Mouse (Mus musculus): ENCODE measurements around the gene Poldip2.
A peak's percentile ranks its signal among the peaks of the same experiment; 100 is the strongest.

Gene Poldip2

GRCm38 (mm10) chr11:78512025-78512957, at the start of gene Poldip2, which contains the start of gene Tmem199:
Gene Poldip2 (plus strand): TSS chr11:78512193.
Gene Tmem199 (minus strand): TSS chr11:78512172.
- DNase-seq, result peak; percentile 92

- DNase-seq, result no peak
Observed at GRCm38 (mm10) chr11:78462669-78463068, 49.3 kb upstream of the Poldip2 start.

DNA sequence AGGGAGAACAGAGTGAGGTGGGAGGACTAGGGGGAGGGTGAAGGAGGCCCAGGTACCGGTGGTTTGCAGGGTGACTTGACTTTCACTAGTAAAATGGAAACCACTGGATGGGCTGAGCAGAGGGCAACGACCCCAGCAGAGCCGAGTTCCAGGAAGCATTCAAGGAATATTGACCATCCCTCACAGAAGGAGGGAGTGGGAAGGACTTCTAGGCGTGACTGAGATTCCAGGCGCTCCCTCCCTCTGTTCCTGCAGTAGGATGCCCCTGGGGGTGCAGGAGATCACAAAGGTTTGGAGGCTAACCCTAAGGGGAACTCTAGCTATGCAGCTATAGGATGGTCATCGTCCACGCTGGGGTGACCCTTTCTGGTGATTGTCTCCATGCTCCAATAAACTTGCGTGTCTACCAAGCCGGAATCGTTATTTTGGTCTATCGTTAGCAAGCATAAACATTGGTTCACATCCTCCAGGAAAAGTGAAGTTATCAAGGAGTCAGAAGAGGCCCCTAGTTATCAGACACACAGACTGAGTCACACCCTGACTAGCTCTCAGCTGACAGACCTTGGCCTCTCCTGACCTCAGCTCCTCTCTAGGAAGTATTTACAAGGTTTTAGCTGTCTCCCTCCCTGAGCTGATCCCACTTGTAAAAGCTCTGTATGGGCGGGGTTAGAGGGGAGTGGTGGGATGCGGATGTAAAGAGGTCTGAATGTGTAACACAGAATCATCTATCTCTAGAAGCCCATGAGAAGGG, 48.5 kb upstream of the Poldip2 start:
- no peak for DNase-seq

DNA sequence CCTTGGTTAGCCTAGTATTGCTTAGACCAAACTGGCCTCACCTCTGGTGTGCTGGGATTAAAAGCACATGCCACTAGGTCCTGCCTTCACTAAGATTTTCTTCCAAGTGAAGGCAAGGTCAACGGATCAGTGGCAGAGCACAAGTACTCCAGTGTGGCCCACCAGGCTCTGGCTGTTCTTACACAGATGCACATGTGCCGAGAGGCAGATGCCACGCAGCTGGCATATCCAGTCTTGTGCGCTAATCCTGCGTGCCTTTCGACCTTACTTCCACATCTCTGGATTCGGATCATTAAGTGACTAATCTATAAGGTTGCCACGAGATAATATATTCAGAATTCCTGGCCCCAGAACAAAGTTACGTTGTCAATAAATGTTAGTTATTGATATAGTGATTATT, 46.9 kb upstream of the Poldip2 start:
- no peak for DNase-seq

DNA sequence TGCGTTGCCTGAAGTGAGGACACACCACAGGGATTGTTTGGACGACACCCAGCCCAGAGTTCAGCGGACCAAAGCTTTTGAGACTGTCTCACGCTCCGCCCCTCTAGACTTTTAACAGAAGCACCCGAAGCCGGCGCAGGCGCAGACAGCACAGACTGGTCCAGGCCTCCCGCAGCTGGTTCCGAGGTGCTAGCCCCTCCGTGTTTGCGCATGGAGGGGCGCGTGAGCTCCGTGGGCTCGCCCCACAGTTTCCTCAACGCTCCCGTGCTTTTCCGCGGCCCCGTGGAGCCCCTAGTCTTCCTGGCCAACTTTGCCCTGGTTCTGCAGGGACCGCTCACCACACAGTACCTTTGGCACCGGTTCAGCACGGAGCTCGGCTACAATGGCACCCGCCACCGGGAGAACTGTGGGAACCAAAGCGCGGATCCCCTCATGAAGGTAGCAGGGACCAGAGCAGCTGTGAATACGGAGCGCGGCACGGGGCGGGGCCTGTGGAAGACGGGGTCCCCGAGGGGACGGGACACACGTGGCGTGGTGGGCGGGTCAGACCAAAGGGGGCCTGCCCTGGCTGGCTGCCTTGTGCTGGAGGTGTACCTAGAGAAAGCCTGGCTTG, 46.3 kb upstream of the Poldip2 start, which contains the start of gene Slc46a1:
TSS of gene Slc46a1 (plus strand) at position 130 of the 613 bp plus-strand sequence.
- DNase-seq, result peak; percentile 84

DNA sequence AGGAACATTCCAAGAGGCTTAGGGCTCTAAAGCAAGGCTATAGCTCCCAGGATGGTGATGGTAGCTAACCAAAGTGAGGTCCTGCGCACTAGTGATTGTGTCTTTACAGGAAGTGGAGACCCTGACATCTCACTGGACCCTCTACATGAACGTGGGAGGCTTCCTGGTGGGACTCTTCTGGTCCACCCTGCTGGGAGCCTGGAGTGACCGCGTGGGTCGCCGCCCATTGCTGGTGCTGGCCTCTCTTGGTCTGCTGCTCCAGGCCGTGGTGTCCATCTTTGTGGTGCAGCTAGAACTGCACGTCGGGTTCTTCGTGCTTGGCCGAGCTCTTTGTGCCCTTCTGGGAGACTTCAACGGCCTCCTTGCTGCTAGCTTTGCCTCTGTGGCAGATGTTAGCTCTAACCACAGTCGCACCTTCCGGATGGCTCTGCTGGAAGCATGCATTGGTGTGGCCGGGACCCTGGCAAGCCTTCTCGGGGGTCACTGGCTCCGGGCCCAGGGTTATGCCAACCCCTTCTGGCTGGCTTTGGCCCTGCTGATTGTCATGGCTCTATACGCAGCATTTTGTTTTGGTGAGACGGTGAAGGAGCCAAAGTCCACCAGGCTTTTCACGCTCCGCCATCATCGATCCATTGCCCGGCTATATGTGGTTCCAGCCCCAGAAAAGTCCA, 45.6 kb upstream of the Poldip2 start:
- no peak for DNase-seq

GRCm38 (mm10) chr11:78467515-78467914, 44.5 kb upstream of the Poldip2 start:
- no peak for DNase-seq

DNA sequence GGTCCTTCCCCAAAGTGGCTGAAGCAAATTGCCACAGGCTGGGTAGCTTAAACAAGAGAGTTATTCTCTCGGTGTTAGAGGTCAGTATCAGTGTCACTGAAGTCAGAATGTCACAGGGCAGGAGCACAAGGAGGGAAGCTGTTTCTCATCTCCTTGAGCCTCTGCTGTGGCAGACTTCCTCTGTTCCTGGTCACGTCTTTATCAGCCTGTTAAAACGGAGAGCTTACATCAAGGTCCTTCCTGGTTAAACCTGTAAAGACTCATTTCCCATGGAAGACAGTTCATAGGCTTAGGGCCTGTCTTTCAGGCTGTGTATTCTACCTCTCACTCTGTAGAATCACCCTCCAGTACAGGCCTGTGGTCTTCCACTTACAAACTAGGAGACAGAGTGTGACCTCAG, 44.1 kb upstream of the Poldip2 start:
- no peak for DNase-seq

GRCm38 (mm10) chr11:78471326-78472103, 40.5 kb upstream of the Poldip2 start:
- DNase-seq, result no peak

- no peak for DNase-seq
Observed at GRCm38 (mm10) chr11:78475289-78475688, 36.7 kb upstream of the Poldip2 start.

- DNase-seq, result no peak
Observed at GRCm38 (mm10) chr11:78483639-78484038, 28.4 kb upstream of the Poldip2 start.

GRCm38 (mm10) chr11:78488168-78488567, 23.8 kb upstream of the Poldip2 start:
- DNase-seq, result peak; percentile 67

GRCm38 (mm10) chr11:78490781-78491241, 21.2 kb upstream of the Poldip2 start:
- DNase-seq, result peak; percentile 70

DNA sequence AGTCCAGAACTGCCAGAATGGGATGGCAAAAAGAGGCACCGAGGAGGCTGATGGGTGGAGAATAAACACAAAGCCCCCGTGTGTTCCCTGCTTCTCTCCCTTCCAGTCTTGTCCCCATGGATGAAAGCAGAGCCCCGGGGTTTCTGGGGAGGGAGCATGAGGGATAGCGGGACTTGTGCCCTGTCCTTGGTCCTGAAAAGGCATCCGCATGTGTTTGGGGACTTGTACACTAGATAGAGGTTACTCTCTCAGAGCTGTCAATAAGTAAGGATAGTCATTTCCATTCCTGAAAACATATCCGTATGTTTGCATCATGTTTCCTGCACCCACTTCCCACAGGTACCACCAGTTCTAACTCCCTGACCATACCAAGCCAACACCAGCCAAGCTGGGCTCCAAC, 16.1 kb upstream of the Poldip2 start:
- no peak for DNase-seq

- DNase-seq, result peak; percentile 41
Observed at GRCm38 (mm10) chr11:78497071-78497541, 14.9 kb upstream of the Poldip2 start.

GRCm38 (mm10) chr11:78497544-78498522, 14.2 kb upstream of the Poldip2 start, which contains the start of gene Sarm1:
Gene Sarm1 (minus strand): TSS chr11:78497754.
- DNase-seq, result peak; percentile 96

DNA sequence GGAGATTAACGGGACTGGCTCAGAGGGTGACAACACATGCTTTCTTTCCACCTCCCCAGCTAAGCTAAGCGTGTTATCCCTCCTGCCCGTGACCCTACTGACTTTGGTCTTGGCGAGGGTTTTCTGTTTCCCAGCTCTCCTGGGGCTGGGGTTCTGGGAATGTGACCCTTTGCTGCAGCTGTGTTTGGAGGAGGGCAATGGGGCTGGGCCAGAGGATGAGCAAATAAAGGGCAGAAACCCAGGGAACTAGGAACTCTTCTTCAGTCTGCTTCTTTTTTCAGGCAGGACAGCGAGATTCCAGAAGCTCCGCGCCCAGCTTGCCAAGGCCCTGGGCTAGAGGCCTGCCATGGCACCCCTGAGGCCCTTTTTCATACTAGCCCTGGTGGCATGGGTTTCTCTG, 13.0 kb upstream of the Poldip2 start, which contains the start of gene Vtn:
TSS of gene Vtn (plus strand) at position 88 of the 400 bp plus-strand sequence.
- no peak for DNase-seq

GRCm38 (mm10) chr11:78499543-78499942, 12.4 kb upstream of the Poldip2 start:
- no peak for DNase-seq

DNA sequence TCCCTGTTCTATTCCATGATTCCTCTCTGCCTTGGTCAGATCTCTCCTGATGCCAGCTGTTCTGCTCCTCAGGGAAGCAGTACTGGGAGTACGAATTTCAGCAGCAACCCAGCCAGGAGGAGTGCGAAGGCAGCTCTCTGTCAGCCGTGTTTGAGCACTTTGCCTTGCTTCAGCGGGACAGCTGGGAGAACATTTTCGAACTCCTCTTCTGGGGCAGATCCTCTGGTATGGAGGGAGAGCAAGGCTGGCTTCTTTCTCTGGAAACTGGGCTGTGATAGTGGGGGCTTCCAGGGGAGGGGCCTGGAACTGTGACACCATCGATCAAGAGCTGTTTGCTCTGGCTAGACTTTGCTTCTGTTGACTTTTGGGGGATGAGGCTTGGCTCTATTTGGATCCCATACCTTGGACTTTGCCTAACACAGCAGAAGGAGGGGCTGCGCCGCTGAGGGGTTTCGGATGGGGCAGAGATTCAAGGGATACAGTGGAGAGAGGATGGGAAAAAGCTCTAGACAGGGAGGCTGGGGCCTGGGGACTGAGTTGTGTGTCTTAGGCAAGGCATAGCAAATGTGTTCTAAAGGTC, 11.3 kb upstream of the Poldip2 start:
- no peak for DNase-seq

DNA sequence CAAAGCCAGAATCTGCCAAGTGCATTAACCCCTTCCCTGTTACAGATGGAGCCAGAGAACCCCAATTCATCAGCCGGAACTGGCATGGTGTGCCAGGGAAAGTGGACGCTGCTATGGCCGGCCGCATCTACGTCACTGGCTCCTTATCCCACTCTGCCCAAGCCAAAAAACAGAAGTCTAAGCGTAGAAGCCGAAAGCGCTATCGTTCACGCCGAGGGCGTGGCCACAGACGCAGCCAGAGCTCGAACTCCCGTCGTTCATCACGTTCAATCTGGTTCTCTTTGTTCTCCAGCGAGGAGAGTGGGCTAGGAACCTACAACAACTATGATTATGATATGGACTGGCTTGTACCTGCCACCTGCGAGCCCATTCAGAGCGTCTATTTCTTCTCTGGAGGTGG, 10.5 kb upstream of the Poldip2 start:
- DNase-seq, result no peak

All from right cerebral cortex, adult 18-20 months (tissue).